Mouse (Mus musculus): ENCODE results near the gene S100a7a. TPM values are rescaled to one million over a fixed set of nuclear protein-coding genes. Genes with fewer than 3 reads are reported as not detected.
A peak's percentile ranks its signal among the peaks of the same experiment; 100 is the strongest.

Gene S100a7a
- total RNA-seq, 1 experiment from 2014 or later: not detected

GRCm38 (mm10) chr3:90625496-90625895 lies 28.3 kb upstream of the S100a7a start:
- ATAC-seq (replicated peaks; ENCODE audit: insufficient number of reproducible peaks, low FRiP score, low TSS enrichment, poor library complexity, severe bottlenecking): no peak

GRCm38 (mm10) chr3:90626266-90627021 lies 27.4 kb upstream of the S100a7a start:
- no peak for ATAC-seq (replicated peaks; ENCODE audit: insufficient number of reproducible peaks, low FRiP score, low TSS enrichment, poor library complexity, severe bottlenecking)

DNA sequence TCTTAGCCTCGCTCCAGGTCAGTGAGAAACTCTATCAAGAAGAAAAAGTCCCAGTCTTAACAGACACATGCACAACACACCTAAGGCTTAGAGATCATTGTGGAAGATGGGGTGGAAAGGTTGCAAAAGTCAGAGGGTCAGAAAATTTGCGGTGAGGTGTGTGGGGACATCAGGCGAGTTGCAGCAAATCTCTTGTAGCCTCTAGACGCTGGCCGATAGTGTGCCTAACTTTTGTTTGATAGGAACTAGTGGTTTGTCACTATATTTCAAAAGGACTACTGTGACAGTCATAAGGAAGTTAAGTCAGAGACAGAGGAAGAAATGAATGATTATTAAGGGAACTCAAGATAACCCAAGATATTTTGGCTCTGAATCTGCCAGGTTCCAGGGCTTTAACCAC lies 26.5 kb upstream of the S100a7a start:
- no peak for ATAC-seq (replicated peaks; ENCODE audit: insufficient number of reproducible peaks, low FRiP score, low TSS enrichment, poor library complexity, severe bottlenecking)

DNA sequence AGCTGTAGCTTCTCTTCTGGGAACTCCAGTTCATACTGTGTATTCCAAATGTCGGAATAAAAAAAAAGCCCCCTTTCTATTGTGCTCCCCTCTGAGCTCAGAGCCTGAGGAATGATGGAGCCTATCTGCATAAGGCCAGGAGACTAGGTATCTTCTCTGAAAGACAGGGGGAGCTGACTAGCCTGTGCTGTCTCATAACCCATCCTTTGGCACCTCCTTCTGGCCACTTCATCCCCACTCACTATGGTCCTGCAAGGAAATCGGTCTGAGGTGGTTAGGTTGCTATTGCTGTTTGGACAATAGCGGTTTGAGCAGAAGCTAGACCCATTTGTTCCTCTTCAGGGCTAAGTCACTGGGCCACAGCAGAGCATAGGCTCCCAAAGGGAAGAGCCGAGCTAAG lies 26.0 kb upstream of the S100a7a start:
- ATAC-seq (replicated peaks; ENCODE audit: insufficient number of reproducible peaks, low FRiP score, low TSS enrichment, poor library complexity, severe bottlenecking): 0 out of 2 replicates have a peak, but pooled peaks have one; percentile 34

DNA sequence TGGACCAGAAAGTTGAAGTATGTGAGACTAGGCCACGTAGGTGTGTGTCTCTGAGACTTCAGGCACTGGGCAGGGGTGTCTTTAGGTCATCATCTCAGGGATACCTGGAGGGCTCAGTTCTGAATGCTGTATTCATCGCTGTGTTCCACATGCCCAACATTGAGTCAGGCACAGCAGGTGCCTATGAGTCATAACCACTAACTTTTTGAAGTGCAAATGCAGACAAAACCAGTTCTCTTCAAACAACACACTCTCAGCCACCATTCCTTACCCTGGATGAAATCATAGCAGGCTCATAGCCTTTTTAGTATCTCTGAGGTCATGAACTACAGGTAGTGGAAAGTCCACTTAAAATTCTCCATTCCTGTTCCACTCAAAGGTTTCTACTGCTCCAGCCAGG lies 24.5 kb upstream of the S100a7a start:
- no peak for ATAC-seq (replicated peaks; ENCODE audit: insufficient number of reproducible peaks, low FRiP score, low TSS enrichment, poor library complexity, severe bottlenecking)

DNA sequence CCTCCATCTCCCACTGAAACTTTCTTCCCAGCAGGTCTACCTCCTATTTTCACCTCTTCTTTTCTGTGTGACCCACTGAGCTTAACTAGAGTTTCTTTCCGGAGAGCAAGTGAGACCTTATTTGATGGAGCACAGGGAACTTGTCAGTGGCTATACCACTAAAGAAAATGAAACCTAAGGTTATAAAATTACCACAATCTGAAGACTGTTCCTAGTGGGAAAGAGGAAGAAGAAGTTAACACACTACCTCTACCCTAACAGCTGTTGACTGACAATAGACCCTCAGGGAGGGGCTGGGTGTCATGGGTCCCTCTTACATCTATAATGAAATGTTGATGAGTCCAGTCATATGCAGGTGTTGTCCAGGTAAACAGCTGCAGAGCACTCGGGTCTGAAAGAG lies 21.8 kb upstream of the S100a7a start:
- 0 out of 2 replicates have a peak, but pooled peaks have one; percentile 22 for ATAC-seq (replicated peaks; ENCODE audit: insufficient number of reproducible peaks, low FRiP score, low TSS enrichment, poor library complexity, severe bottlenecking)

GRCm38 (mm10) chr3:90638511-90639275 lies 15.1 kb upstream of the S100a7a start:
- ATAC-seq (replicated peaks; ENCODE audit: insufficient number of reproducible peaks, low FRiP score, low TSS enrichment, poor library complexity, severe bottlenecking): no peak

GRCm38 (mm10) chr3:90639511-90640154 lies 14.2 kb upstream of the S100a7a start:
- ATAC-seq (replicated peaks; ENCODE audit: insufficient number of reproducible peaks, low FRiP score, low TSS enrichment, poor library complexity, severe bottlenecking): peak; percentile 76; the same call in 1 of the 2 replicates

- ATAC-seq (replicated peaks; ENCODE audit: insufficient number of reproducible peaks, low FRiP score, low TSS enrichment, poor library complexity, severe bottlenecking): no peak
These were observed 12.8 kb upstream of the S100a7a start for GRCm38 (mm10) chr3:90640981-90641380.

DNA sequence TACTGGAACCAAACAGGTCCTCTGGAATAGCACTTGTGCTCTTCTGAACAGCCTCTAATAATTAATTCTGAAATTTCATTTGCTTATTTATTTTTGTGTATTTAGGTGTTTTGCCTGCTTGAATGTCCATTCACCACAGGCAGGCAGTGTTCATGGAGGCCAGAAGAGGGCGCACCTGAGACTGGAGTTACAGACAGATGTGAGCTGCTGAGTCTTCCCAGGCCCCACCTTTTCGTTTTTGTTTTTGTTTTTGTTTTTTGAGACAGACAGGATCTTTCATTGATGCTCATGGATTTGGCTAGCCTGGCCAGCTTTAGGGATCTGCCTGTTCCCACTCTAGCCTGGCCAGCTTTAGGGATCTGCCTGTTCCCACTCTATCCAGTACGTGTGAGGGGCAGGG lies 9.6 kb upstream of the S100a7a start:
- no peak; the same call in 1 of the 2 replicates for ATAC-seq (replicated peaks; ENCODE audit: insufficient number of reproducible peaks, low FRiP score, low TSS enrichment, poor library complexity, severe bottlenecking)

GRCm38 (mm10) chr3:90647291-90647690 lies 6.5 kb upstream of the S100a7a start:
- ATAC-seq (replicated peaks; ENCODE audit: insufficient number of reproducible peaks, low FRiP score, low TSS enrichment, poor library complexity, severe bottlenecking): no peak

DNA sequence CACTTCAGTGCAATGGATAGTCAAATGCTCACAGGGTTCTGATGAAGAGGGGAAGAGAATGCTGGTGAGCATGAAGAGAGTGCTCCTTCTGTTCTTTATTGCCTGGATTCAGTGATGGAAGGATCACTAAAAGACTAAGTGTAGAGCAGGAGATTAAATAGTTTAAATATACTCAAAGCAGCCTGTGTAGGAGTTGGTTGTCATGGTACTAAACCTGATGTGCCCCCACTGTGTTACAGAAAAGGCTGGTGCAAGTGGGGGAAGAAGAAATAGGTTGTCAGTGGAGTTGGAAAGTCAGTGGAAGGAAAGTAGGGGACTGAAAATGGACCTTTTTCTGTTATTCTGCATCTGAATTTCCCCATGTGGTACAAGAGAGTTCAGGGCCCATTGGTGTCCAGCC lies 4.8 kb upstream of the S100a7a start:
- no peak for ATAC-seq (replicated peaks; ENCODE audit: insufficient number of reproducible peaks, low FRiP score, low TSS enrichment, poor library complexity, severe bottlenecking)

- ATAC-seq (replicated peaks; ENCODE audit: insufficient number of reproducible peaks, low FRiP score, low TSS enrichment, poor library complexity, severe bottlenecking): no peak
These were observed 4.0 kb upstream of the S100a7a start for GRCm38 (mm10) chr3:90649832-90650231.

- ATAC-seq (replicated peaks; ENCODE audit: insufficient number of reproducible peaks, low FRiP score, low TSS enrichment, poor library complexity, severe bottlenecking): 0 out of 2 replicates have a peak, but pooled peaks have one; percentile 44
These were observed 824 bp upstream of the S100a7a start for GRCm38 (mm10) chr3:90652878-90653508.

DNA sequence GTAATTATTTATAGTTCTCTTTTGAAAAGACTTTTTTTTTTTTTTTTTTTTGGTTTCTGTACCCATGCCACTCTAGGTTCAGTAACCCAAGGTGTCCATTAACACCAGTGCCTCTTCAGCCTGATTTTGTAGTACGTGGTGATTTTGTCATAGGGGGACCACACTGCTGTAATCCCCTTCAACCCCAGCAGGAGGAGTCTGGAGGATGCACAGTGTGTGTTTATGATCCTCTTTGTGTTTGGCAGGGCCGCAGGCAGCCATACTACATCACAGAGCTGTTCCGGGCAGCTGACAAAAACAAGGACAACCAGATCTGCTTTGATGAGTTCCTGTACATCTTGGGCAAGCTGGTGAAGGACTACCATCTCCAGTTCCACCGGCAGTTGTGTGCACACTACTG lies 3.6 kb downstream of the S100a7a start:
- ATAC-seq (replicated peaks; ENCODE audit: insufficient number of reproducible peaks, low FRiP score, low TSS enrichment, poor library complexity, severe bottlenecking): no peak

DNA sequence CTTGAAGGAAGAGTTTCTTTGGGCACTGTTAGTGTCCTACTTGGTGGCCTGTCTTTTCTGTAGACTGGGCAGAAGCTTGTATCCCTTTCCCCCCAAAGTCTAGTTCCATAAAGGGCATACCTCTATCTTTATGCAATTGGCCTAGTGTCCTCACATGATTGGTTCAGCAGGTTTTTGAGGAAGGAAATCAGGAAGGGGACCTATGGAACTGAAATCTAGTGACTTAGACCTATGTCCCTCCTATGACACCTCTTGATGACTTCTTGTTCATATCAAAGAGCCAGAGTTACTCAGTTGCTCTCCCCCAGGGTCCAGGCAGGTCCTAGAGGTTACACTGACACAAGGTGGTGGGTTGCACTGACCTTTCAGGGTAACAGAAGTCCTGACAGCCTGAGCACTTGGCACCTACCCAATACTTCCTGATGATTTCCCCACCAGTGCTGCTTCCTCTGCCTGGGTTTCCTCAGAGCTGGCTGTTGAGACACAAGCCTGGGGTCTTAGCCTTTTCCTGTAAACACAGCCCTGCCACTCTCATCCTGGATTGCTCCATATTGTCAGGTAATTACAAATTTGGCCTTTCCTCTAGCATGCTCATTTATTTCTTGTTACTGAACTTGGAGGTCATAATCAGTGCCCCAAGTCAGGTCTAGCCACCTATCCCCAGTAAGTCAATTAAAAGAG lies 5.7 kb downstream of the S100a7a start:
- no peak for ATAC-seq (replicated peaks; ENCODE audit: insufficient number of reproducible peaks, low FRiP score, low TSS enrichment, poor library complexity, severe bottlenecking)

DNA sequence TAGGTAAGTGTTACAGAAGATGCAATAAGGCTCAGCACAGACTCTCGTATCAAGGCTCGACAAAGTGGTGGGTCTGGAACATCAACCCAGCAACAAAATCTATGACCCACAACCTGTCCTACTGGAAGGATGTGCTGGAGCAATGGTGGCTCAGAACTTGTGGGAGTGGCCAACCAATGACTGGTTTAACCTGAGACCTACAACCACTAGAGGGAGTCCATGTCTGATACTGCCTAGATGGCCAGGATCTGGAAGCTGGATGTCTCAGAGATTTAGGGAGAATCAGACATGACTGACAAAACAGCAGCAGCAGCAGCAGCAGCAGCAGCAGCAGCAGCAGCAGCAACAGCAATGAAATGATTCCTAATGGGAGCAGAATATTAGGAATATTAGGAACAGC lies 10.4 kb downstream of the S100a7a start:
- ATAC-seq (replicated peaks; ENCODE audit: insufficient number of reproducible peaks, low FRiP score, low TSS enrichment, poor library complexity, severe bottlenecking): no peak

- ATAC-seq (replicated peaks; ENCODE audit: insufficient number of reproducible peaks, low FRiP score, low TSS enrichment, poor library complexity, severe bottlenecking): peak; percentile 37
These were observed 15.0 kb downstream of the S100a7a start, which contains the start of gene S100a8 for GRCm38 (mm10) chr3:90668846-90669245. TSS of gene S100a8 (plus strand) at chr3:90668978.
